Mouse (Mus musculus): ENCODE results near the gene Atp6v1a. TPM values are rescaled to one million over a fixed set of nuclear protein-coding genes. Genes with fewer than 3 reads are reported as not detected.

Gene Atp6v1a
- polyA plus RNA-seq, 1 experiment = 214 TPM

DNA sequence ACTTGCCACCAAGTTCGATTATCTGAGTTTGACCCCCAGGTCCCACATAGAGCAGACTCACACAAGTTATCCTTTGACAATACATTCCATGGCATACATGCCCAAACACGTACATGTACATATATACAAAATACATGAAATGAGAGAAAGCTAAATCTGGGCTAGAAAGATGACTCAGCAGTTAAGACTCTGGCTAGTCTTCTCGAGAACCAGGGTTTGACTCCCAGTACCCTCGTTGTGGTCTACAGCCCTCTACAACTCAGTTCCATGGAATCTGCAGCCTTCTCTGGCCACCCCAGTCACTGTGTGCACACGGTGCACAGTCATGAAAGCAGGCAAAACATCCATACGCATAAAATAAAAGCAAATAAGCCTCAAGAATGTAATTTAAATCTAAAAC lies 87.1 kb downstream of the Atp6v1a start:
- no peak overlapping the region for H3K27ac ChIP-seq (ENCODE audit: insufficient read depth, low read length)
- no peaks in the 10 kb centered on the region for H3K4me1 ChIP-seq (ENCODE audit: control insufficient read depth, insufficient read depth, low read length)
- H3K4me3 ChIP-seq (ENCODE audit: insufficient read depth, low read length) = no peak overlapping the region
- TF ChIP-seq POLR2A (IDR thresholded peaks at IDR 0.05; ENCODE audit: extremely low read depth, insufficient read depth, low read length) (no peak), CTCF (IDR thresholded peaks at IDR 0.05; ENCODE audit: extremely low read depth, insufficient read depth, low read length) (no peak)

DNA sequence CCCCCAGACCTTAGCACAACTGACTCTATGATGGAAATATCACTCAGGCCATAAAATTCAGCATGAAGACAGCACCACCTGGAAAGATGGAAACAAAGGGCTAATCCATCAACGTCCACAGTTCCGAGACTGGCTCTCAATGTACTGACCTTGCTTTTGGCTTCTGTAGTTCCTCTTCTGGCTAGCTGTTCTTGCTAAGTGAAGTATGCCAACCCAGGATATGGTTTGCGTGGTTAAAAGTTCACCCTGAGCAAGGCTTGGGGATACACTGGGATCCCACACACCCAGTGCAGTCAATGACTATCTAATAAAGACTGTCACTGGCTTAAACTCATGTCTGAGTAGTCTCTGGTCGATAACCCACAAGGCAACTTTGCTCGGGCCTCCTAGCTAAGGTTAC lies 89.4 kb downstream of the Atp6v1a start:
- TF ChIP-seq POLR2A (IDR thresholded peaks at IDR 0.05; ENCODE audit: extremely low read depth, insufficient read depth, low read length) = no peak
- TF ChIP-seq CTCF (IDR thresholded peaks at IDR 0.05; ENCODE audit: extremely low read depth, insufficient read depth, low read length) = no peak

DNA sequence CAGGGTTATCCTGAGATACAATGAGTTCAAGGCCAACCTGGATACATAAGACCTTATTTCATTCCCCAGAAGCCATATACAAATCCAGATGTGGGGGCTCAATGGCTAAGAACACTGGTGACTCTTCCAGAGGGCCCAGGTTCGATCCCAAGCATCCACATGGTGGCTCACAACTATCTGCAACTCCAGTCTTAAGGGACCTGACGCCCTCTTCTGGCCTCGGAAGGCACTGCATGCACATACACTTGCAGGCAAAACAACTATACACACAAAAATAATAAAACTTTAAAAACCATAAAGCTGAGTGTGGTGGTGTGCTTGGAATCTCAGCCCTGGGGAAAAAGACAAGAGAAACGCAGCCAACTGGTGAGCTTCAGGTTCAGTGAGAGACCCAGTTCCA lies 100.4 kb downstream of the Atp6v1a start:
- Histone ChIP-seq H3K27ac (ENCODE audit: insufficient read depth, low read length) (no peak overlapping the region), H3K4me1 (ENCODE audit: control insufficient read depth, insufficient read depth, low read length) (no peaks in the 10 kb centered on the region), H3K4me3 (ENCODE audit: insufficient read depth, low read length) (no peak overlapping the region)
- TF ChIP-seq CTCF (IDR thresholded peaks at IDR 0.05; ENCODE audit: extremely low read depth, insufficient read depth, low read length) (no peak), POLR2A (IDR thresholded peaks at IDR 0.05; ENCODE audit: extremely low read depth, insufficient read depth, low read length) (no peak)

More for the DNA sequence above, 89.4 kb downstream of the Atp6v1a start:
- no peak overlapping the region for H3K4me3 ChIP-seq (ENCODE audit: insufficient read depth, low read length)
- no peaks in the 10 kb centered on the region for H3K4me1 ChIP-seq (ENCODE audit: control insufficient read depth, insufficient read depth, low read length)
- no peak overlapping the region for H3K27ac ChIP-seq (ENCODE audit: insufficient read depth, low read length)

Other genes with a start within 250 kb of the Atp6v1a start
- 5.2 and 6.5 TPM in 2 replicates for gene Ccdc191, start 249.9 kb downstream of the Atp6v1a start, polyA plus RNA-seq (2012; rRNA removed)
- 36.5 and 36.6 TPM in 2 replicates for gene Qtrt2, start 212.9 kb downstream of the Atp6v1a start, polyA plus RNA-seq (2012; rRNA removed)
- 16.9 and 18.7 TPM in 2 replicates for gene Zdhhc23, start 159.9 kb downstream of the Atp6v1a start, polyA plus RNA-seq (2012; rRNA removed)
- gene Gramd1c, start 76.4 kb downstream of the Atp6v1a start, polyA plus RNA-seq (2012; rRNA removed) = 1.9 and 2.0 TPM in 2 replicates
- 23.8 and 23.9 TPM in 2 replicates for gene Naa50, start 125 bp upstream of the Atp6v1a start, polyA plus RNA-seq (2012; rRNA removed)
- gene Usf3, start 33.5 kb upstream of the Atp6v1a start, polyA plus RNA-seq (2012; rRNA removed) = 14.2 and 15.0 TPM in 2 replicates
- 60.0 and 67.5 TPM in 2 replicates for gene Sidt1, start 193.5 kb upstream of the Atp6v1a start, polyA plus RNA-seq (2012; rRNA removed)
- gene Spice1, start 207.4 kb upstream of the Atp6v1a start, polyA plus RNA-seq (2012; rRNA removed) = 17.9 and 20.4 TPM in 2 replicates